Mouse (Mus musculus) small intestine, adult 10 weeks (tissue): ENCODE results near the gene Guca1a. TPM values are rescaled to one million over a fixed set of nuclear protein-coding genes. Genes with fewer than 3 reads are reported as not detected.

Experiments used
- polyA plus RNA-seq: library from polyadenylated mRNA; stranded (reverse); fragments of 350-450 nt; fragmentation: Illumina TruSeq; extraction: RNeasy Lipid Tissue Mini Kit (QIAGEN cat#74804); gene quantifications from one replicate; pipeline ENCODE4 v1.2.3, GENCODE M21; 2014; ENCODE audit warnings: low replicate concordance

Guca1a gene
- not detected for polyA plus RNA-seq

GRCm38 (mm10) chr17:47400451-47400850 lies at the start of gene Guca1a:
Guca1a (minus strand) TSS chr17:47400584.

GRCm38 (mm10) chr17:47436907-47437547 lies 36.6 kb upstream of the Guca1a start, which contains the start of gene 1700001C19Rik:
1700001C19Rik (minus strand) TSS chr17:47437376.

GRCm38 (mm10) chr17:47436156-47436906 lies 35.9 kb upstream of the Guca1a start, which contains the start of gene AI661453:
AI661453 (plus strand) TSS chr17:47436615.

GRCm38 (mm10) chr17:47385145-47385544 lies 15.2 kb downstream of the Guca1a start, which contains the start of gene Guca1b:
Guca1b (plus strand) TSS chr17:47385393.

GRCm38 (mm10) chr17:47368401-47369086 lies 31.8 kb downstream of the Guca1a start, which contains the start of gene Mrps10:
Mrps10 (plus strand) TSS chr17:47368887.

Other genes with a start within 250 kb of the Guca1a start
- 35.6 TPM for gene Mrps10, start 31.7 kb downstream of the Guca1a start, polyA plus RNA-seq
- 0.26 TPM for gene Guca1b, start 15.2 kb downstream of the Guca1a start, polyA plus RNA-seq
- 0.26 TPM for gene AI661453, start 36.0 kb upstream of the Guca1a start, polyA plus RNA-seq
- gene 1700001C19Rik, start 36.8 kb upstream of the Guca1a start, polyA plus RNA-seq, result 0.45 TPM
- 3.7 TPM for gene Taf8, start 101.7 kb upstream of the Guca1a start, polyA plus RNA-seq
- 1.9 TPM for gene Ccnd3, start 104.5 kb upstream of the Guca1a start, polyA plus RNA-seq
- gene Bysl, start 210.9 kb upstream of the Guca1a start, polyA plus RNA-seq, result 0.45 TPM
- gene Med20, start 211.0 kb upstream of the Guca1a start, polyA plus RNA-seq, result 11.1 TPM
- 0.37 TPM for gene Gm20517, start 211.0 kb upstream of the Guca1a start, polyA plus RNA-seq
- gene Usp49, start 230.1 kb upstream of the Guca1a start, polyA plus RNA-seq, result 6.0 TPM